26 mouse cellular contexts compared by ENCODE assay signal in the genomic region with DNA sequence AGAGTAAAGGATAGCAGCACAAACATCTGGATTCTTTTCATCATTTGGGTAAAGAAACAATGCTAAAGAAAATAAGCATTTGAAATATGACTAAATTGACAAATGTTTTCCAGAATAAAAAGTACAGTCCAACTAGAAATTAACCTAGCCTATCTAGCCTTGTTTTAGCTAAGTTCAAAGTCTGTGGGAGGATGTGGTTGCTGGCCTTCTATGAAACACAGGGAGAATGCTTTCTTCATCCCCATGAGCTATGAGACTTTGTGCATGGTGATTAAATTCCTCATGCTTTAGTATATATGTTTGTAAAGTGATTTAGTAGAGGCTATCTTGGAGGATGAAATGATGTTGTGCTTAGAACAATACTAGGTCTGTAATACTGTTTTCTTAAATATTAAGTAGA.
"Had no signal": no experiment of that assay in that cellular context is flagged by ENCODE, and none has a peak within 500 bp of the region (broad histone marks: within the 10 kb centered on the region; RNA-seq: fewer than 3 reads in every experiment).

No protein-coding gene starts in this region.

- H3K36me3 ChIP-seq: heart, embryonic 10.5 days; heart, embryonic 12.5 days; hindbrain, embryonic 10.5 days; hindbrain, embryonic 12.5 days; kidney, embryonic 15.5 days; limb, embryonic 13.5 days; limb, embryonic 15.5 days; liver, embryonic 13.5 days; liver, embryonic 15.5 days had no signal

- H3K4me2 ChIP-seq: heart, embryonic 12.5 days; hindbrain, embryonic 12.5 days; hindbrain, embryonic 14.5 days; kidney, embryonic 15.5 days; limb, embryonic 13.5 days; limb, embryonic 15.5 days; liver, embryonic 13.5 days; liver, embryonic 15.5 days had no signal

- H3K9ac ChIP-seq: heart, embryonic 12.5 days; hindbrain, embryonic 12.5 days; hindbrain, embryonic 14.5 days; kidney, embryonic 15.5 days; limb, embryonic 13.5 days; limb, embryonic 15.5 days; liver, embryonic 13.5 days; liver, embryonic 15.5 days; liver, postnatal 0 days had no signal

- H3K27ac ChIP-seq: gastrocnemius, adult 2 months; heart, embryonic 10.5 days; hindbrain, embryonic 10.5 days; hindbrain, embryonic 12.5 days; hindbrain, embryonic 14.5 days; kidney, embryonic 15.5 days; limb, embryonic 13.5 days; limb, embryonic 15.5 days; liver, embryonic 13.5 days; liver, embryonic 15.5 days had no signal

- H3K9me3 ChIP-seq: heart, embryonic 10.5 days; heart, embryonic 12.5 days; hindbrain, embryonic 10.5 days; hindbrain, embryonic 12.5 days; kidney, embryonic 15.5 days; limb, embryonic 13.5 days; limb, embryonic 15.5 days; liver, embryonic 13.5 days; liver, embryonic 15.5 days had no signal

- ATAC-seq: intestine, embryonic 16.5 days; liver, postnatal 0 days had no signal

- H3K27me3 ChIP-seq: heart, embryonic 12.5 days; hindbrain, embryonic 12.5 days; kidney, embryonic 15.5 days; limb, embryonic 13.5 days; limb, embryonic 15.5 days; liver, embryonic 13.5 days; liver, embryonic 15.5 days had no signal

- H3K4me1 ChIP-seq: heart, embryonic 10.5 days; heart, embryonic 12.5 days; hindbrain, embryonic 10.5 days; hindbrain, embryonic 12.5 days; kidney, embryonic 15.5 days; limb, embryonic 13.5 days; limb, embryonic 15.5 days; liver, embryonic 13.5 days; liver, embryonic 15.5 days had no signal

- DNase-seq: gastrocnemius, adult 2 months; gastrocnemius, postnatal 10 days; gastrocnemius, postnatal 25 days; heart, adult 18-20 months; heart, postnatal 10 days; heart, postnatal 4 days; kidney, adult 11 months; kidney, adult 2 months; kidney, adult 9 months; kidney, postnatal 10 days; kidney, postnatal 36 days; layer of hippocampus, adult 9-11 months; layer of hippocampus, postnatal 36 days; left cerebral cortex, postnatal 4 days; liver, embryonic 13.5 days; liver, postnatal 0 days had no signal

- H3K4me3 ChIP-seq: gastrocnemius, adult 2 months; heart, embryonic 10.5 days; heart, embryonic 12.5 days; hindbrain, embryonic 10.5 days; hindbrain, embryonic 12.5 days; kidney, embryonic 15.5 days; limb, embryonic 13.5 days; limb, embryonic 15.5 days; liver, embryonic 13.5 days; liver, embryonic 15.5 days had no signal
